Mouse (Mus musculus) hindbrain, postnatal 0 days (tissue): ENCODE results near the gene Dennd1b. TPM values are rescaled to one million over a fixed set of nuclear protein-coding genes. Genes with fewer than 3 reads are reported as not detected.
A peak's percentile ranks its signal among the peaks of the same experiment; 100 is the strongest.

Experiments
- ATAC-seq: fragments of 200-750 bp; cut with Nextera tagmentation; 2 replicates; pipeline ENCODE4 v1.8.0; 2017; ENCODE audit warnings: mild to moderate bottlenecking, moderate TSS enrichment, moderate library complexity
- DNase-seq: peaks from one replicate; pipeline ENCODE4 v3.0.0-alpha.2; 2015; ENCODE audit warnings: low spot score
- H3K27ac ChIP-seq: fragments of 300-500 bp; sonication (generic); 2 replicates; pipeline ENCODE4 v1.5.1; 2014; ENCODE audit warnings: mild to moderate bottlenecking
- H3K27me3 ChIP-seq: fragments of 300-500 bp; sonication (generic); 2 replicates; pipeline ENCODE4 v1.6.1; 2014; ENCODE audit warnings: low read length, mixed read lengths; ENCODE audit not compliant: insufficient read depth
- H3K36me3 ChIP-seq: fragments of 300-500 bp; sonication (generic); 2 replicates; pipeline ENCODE4 v1.6.1; 2014; ENCODE audit warnings: low read length, mixed read lengths; ENCODE audit not compliant: insufficient read depth
- H3K4me1 ChIP-seq: fragments of 300-500 bp; sonication (generic); 2 replicates; pipeline ENCODE4 v1.6.1; 2014; ENCODE audit warnings: antibody characterized with exemption, low read length, mixed read lengths; ENCODE audit not compliant: insufficient read depth
- H3K4me2 ChIP-seq: fragments of 300-500 bp; sonication (generic); 2 replicates; pipeline ENCODE4 v1.6.1; 2014; ENCODE audit warnings: low read depth, mild to moderate bottlenecking, low read length, moderate library complexity, mixed read lengths
- H3K4me3 ChIP-seq: fragments of 300-500 bp; sonication (generic); 2 replicates; pipeline ENCODE4 v1.5.1; 2014; ENCODE audit warnings: low read length
- H3K9ac ChIP-seq: fragments of 300-500 bp; sonication (generic); replicated peaks from 2 replicates; pipeline ENCODE4 v1.6.1; 2014; ENCODE audit warnings: mild to moderate bottlenecking, low read length, moderate library complexity, mixed read lengths
- H3K9me3 ChIP-seq: fragments of 300-500 bp; sonication (generic); 2 replicates; pipeline ENCODE4 v1.6.1; 2016; ENCODE audit warnings: low read length, mixed read lengths
- CTCF ChIP-seq: IDR thresholded peaks from 2 replicates; pipeline ENCODE4 v1.5.1; 2016; ENCODE audit warnings: antibody characterized with exemption, control low read depth, low read depth
- WGBS: fragments of 180-500 bp; shearing (Covaris S2); extraction: QIAGEN DNeasy Blood & Tissue Kit; methylation state at CpG from one replicate; pipeline ENCODE4 v1.1.7; 2014; 5-methylcytosine and 5-hydroxymethylcytosine counted together
- polyA plus RNA-seq: library from polyadenylated mRNA; unstranded; fragments of >200 nt; fragmentation: Nextera tagmentation; extraction: Ambion mirVana; gene quantifications from 2 replicates; pipeline ENCODE4 v1.2.1, GENCODE M21; 2015
- total RNA-seq: library from RNA; depleted of rRNA; stranded (reverse); fragments of >200 nt; gene quantifications from 2 replicates; pipeline ENCODE4 v1.2.3, GENCODE M21; 2014

The Dennd1b gene
- total and polyA plus RNA-seq, 2 experiments from 2014 or later: 8.3 to 30.9 TPM

DNA sequence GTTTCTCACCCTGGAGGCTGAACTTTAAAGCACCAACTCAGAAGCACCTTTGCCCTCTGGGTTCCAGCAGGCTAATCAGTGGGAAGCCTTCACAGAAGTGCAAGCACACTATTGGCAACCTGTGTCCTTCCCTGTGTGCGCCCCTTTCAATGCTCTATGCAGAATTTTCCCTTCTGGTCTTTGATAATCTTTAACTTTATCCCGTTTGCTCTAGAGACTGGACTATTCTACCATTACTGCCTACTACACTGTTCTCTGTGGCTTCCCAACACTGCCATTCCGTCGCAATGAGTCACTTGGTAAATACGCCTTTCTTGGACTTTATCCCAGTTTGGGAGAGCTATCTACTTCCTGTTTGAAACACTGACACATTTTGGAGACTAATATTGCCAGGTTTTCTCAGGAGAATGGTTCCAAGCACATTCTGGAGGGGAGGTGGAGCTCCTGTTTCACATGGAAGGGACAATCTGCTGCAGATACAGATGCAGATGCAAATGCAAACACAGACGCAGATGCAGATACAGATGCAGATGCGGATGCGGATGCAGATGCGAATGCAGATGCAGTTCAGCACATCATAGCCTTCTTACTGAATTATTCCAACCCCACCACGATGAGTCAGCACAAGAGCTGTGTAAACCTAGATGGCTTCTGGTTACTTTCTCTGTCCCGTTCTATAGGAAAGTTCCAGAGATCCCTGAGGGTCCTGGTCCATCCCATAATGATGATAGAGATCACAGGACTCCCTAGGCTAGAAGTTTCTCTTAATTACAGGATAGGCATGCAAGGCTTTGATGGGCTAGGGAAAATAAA lies 34.4 kb upstream of the Dennd1b start:
- Histone ChIP-seq H3K9me3 (no peaks in the 10 kb centered on the region), H3K27me3 (no peaks in the 10 kb centered on the region), H3K4me2 (no peak overlapping the region), H3K36me3 (no peaks in the 10 kb centered on the region), H3K9ac (no peak overlapping the region), H3K27ac (no peak overlapping the region), H3K4me3 (no peak overlapping the region), H3K4me1 (no peaks in the 10 kb centered on the region)
- DNase-seq: peak; percentile 27
- no peak for TF ChIP-seq CTCF
- ATAC-seq: no peak
- 80% methylated on average over 11 of the region's 11 CpGs for WGBS

GRCm38 (mm10) chr1:138929985-138930384 lies 33.2 kb upstream of the Dennd1b start:
- no peak for TF ChIP-seq CTCF
- Histone ChIP-seq H3K4me1 (no peaks in the 10 kb centered on the region), H3K9me3 (no peaks in the 10 kb centered on the region), H3K9ac (no peak overlapping the region), H3K27me3 (no peaks in the 10 kb centered on the region), H3K27ac (no peak overlapping the region), H3K4me2 (no peak overlapping the region), H3K4me3 (no peak overlapping the region), H3K36me3 (no peaks in the 10 kb centered on the region)
- no peak for ATAC-seq
- no peak for DNase-seq
- WGBS: 66% methylated on average over 3 of the region's 3 CpGs

- 73% methylated on average over 3 of the region's 3 CpGs for WGBS
- Histone ChIP-seq H3K9ac (no peak overlapping the region), H3K27ac (no peak overlapping the region), H3K27me3 (no peaks in the 10 kb centered on the region), H3K36me3 (no peaks in the 10 kb centered on the region), H3K4me3 (no peak overlapping the region), H3K4me1 (no peaks in the 10 kb centered on the region), H3K4me2 (no peak overlapping the region), H3K9me3 (no peaks in the 10 kb centered on the region)
- ATAC-seq (no peak), DNase-seq (no peak)
- no peak for TF ChIP-seq CTCF
These were observed 32.4 kb upstream of the Dennd1b start for GRCm38 (mm10) chr1:138930856-138931255.

DNA sequence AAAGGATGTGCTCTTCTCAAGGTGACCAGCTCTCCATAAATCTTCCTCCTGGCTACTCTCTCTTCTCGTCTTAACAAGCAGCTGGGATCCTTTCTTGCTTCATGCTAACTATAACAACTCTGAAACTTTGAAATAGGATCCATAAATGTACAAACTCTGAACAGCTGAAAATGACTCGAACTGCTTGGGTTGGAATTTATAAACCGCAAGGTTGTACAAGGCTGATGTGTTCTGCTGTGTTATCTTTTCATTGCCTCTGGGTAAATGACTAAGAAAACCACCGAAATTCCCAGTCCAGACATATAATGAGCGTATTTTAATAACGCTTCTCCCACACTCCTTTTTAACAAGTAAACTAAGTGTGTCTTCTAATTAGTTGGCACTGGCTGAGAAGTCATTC lies 27.1 kb upstream of the Dennd1b start:
- DNase-seq (no peak), ATAC-seq (no peak)
- H3K9me3 ChIP-seq: no peaks in the 10 kb centered on the region
- no peak overlapping the region for H3K27ac ChIP-seq
- H3K9ac ChIP-seq: no peak overlapping the region
- H3K27me3 ChIP-seq: no peaks in the 10 kb centered on the region
- H3K36me3 ChIP-seq: no peaks in the 10 kb centered on the region
- no peak for TF ChIP-seq CTCF
- H3K4me3 ChIP-seq: no peak overlapping the region
- WGBS: 77% methylated on average over 6 of the region's 6 CpGs
- no peaks in the 10 kb centered on the region for H3K4me1 ChIP-seq
- no peak overlapping the region for H3K4me2 ChIP-seq

GRCm38 (mm10) chr1:138937686-138938370 lies 25.4 kb upstream of the Dennd1b start:
- TF ChIP-seq CTCF: no peak
- H3K36me3 ChIP-seq: no peaks in the 10 kb centered on the region
- H3K9me3 ChIP-seq: no peaks in the 10 kb centered on the region
- H3K9ac ChIP-seq: no peak overlapping the region
- no peaks in the 10 kb centered on the region for H3K4me1 ChIP-seq
- DNase-seq: no peak
- H3K27me3 ChIP-seq: no peaks in the 10 kb centered on the region
- H3K4me2 ChIP-seq: no peak overlapping the region
- H3K4me3 ChIP-seq: no peak overlapping the region
- 76% methylated on average over 6 of the region's 6 CpGs for WGBS
- no peak for ATAC-seq
- no peak overlapping the region for H3K27ac ChIP-seq

GRCm38 (mm10) chr1:138939579-138940139 lies 23.6 kb upstream of the Dennd1b start:
- no peak overlapping the region for H3K27ac ChIP-seq
- no peak for TF ChIP-seq CTCF
- DNase-seq (no peak), ATAC-seq (no peak)
- WGBS: 69% methylated on average over 6 of the region's 6 CpGs
- no peak overlapping the region for H3K4me2 ChIP-seq
- no peaks in the 10 kb centered on the region for H3K27me3 ChIP-seq
- no peaks in the 10 kb centered on the region for H3K36me3 ChIP-seq
- H3K4me1 ChIP-seq: no peaks in the 10 kb centered on the region
- H3K4me3 ChIP-seq: no peak overlapping the region
- no peaks in the 10 kb centered on the region for H3K9me3 ChIP-seq
- H3K9ac ChIP-seq: no peak overlapping the region

- DNase-seq (no peak), ATAC-seq (no peak)
- no peaks in the 10 kb centered on the region for H3K9me3 ChIP-seq
- 87% methylated on average over 8 of the region's 8 CpGs for WGBS
- H3K27me3 ChIP-seq: no peaks in the 10 kb centered on the region
- H3K4me2 ChIP-seq: no peak overlapping the region
- no peak overlapping the region for H3K4me3 ChIP-seq
- no peak overlapping the region for H3K9ac ChIP-seq
- no peaks in the 10 kb centered on the region for H3K4me1 ChIP-seq
- H3K27ac ChIP-seq: no peak overlapping the region
- no peaks in the 10 kb centered on the region for H3K36me3 ChIP-seq
- no peak for TF ChIP-seq CTCF
These were observed 22.8 kb upstream of the Dennd1b start for GRCm38 (mm10) chr1:138940407-138940806.
